Mouse (Mus musculus) lung, postnatal 0 days (tissue): Measurements from ENCODE around the gene Mfsd12. TPM values are rescaled to one million over a fixed set of nuclear protein-coding genes. Genes with fewer than 3 reads are reported as not detected.
A peak's percentile ranks its signal among the peaks of the same experiment; 100 is the strongest.

Experiments
- ATAC-seq: fragments of 200-750 bp; cut with Nextera tagmentation; 2 replicates; pipeline ENCODE4 v1.8.0; 2017; ENCODE audit warnings: moderate library complexity
- DNase-seq: peaks from one replicate; pipeline ENCODE4 v3.0.0-alpha.2; 2016; ENCODE audit warnings: low spot score
- H3K27ac ChIP-seq: fragments of 300-500 bp; sonication (generic); 2 replicates; pipeline ENCODE4 v1.5.1; 2014; ENCODE audit warnings: antibody characterized with exemption, mild to moderate bottlenecking, low read length, mixed read lengths
- H3K27me3 ChIP-seq: fragments of 300-500 bp; sonication (generic); replicated peaks from 2 replicates; pipeline ENCODE4 v1.6.1; 2014; ENCODE audit warnings: low read length, mixed read lengths; ENCODE audit not compliant: insufficient read depth
- H3K36me3 ChIP-seq: fragments of 300-500 bp; sonication (generic); 2 replicates; pipeline ENCODE4 v1.6.1; 2014; ENCODE audit warnings: low read length, mixed read lengths; ENCODE audit not compliant: insufficient read depth
- H3K4me1 ChIP-seq: fragments of 300-500 bp; sonication (generic); 2 replicates; pipeline ENCODE4 v1.6.1; 2014; ENCODE audit warnings: antibody characterized with exemption, low read depth, low read length, mixed read lengths; ENCODE audit not compliant: insufficient read depth
- H3K4me2 ChIP-seq: fragments of 300-500 bp; sonication (generic); replicated peaks from 2 replicates; pipeline ENCODE4 v1.6.1; 2014; ENCODE audit warnings: low read depth, mild to moderate bottlenecking, low read length, moderate library complexity, mixed read lengths
- H3K4me3 ChIP-seq: fragments of 300-500 bp; sonication (generic); 2 replicates; pipeline ENCODE4 v1.5.1; 2014; ENCODE audit warnings: low read depth, low read length
- H3K9ac ChIP-seq: fragments of 300-500 bp; sonication (generic); replicated peaks from 2 replicates; pipeline ENCODE4 v1.6.1; 2014; ENCODE audit warnings: low read depth, mild to moderate bottlenecking
- H3K9me3 ChIP-seq: fragments of 300-500 bp; sonication (generic); 2 replicates; pipeline ENCODE4 v1.6.1; 2016; ENCODE audit warnings: low read length, mixed read lengths
- CTCF ChIP-seq: IDR thresholded peaks from 2 replicates; pipeline ENCODE4 v1.5.1; 2016; ENCODE audit warnings: antibody characterized with exemption, mild to moderate bottlenecking
- EP300 ChIP-seq: IDR thresholded peaks from 2 replicates; pipeline ENCODE4 v1.6.1; 2016; ENCODE audit warnings: antibody characterized with exemption, mild to moderate bottlenecking, control low read depth
- WGBS: fragments of 180-500 bp; shearing (Covaris S2); extraction: QIAGEN DNeasy Blood & Tissue Kit; methylation state at CpG from one replicate; pipeline ENCODE4 v1.1.7; 2014; 5-methylcytosine and 5-hydroxymethylcytosine counted together
- polyA plus RNA-seq: library from polyadenylated mRNA; unstranded; fragments of >200 nt; fragmentation: Nextera tagmentation; extraction: Ambion mirVana; gene quantifications from 2 replicates; pipeline ENCODE4 v1.2.1, GENCODE M21; 2015

Mfsd12 gene
- polyA plus RNA-seq, 1 experiment from 2014 or later: 14.0 TPM

GRCm38 (mm10) chr10:81379809-81380378 is 22.6 kb downstream of the Mfsd12 start:
- Histone ChIP-seq H3K4me3 (no peak overlapping the region), H3K27ac (no peak overlapping the region), H3K9me3 (no peaks in the 10 kb centered on the region), H3K36me3 (no peaks in the 10 kb centered on the region), H3K9ac (no peak overlapping the region), H3K27me3 (no peaks in the 10 kb centered on the region), H3K4me2 (no peak overlapping the region), H3K4me1 (peaks cover 17% of the 10 kb centered on the region; the same call in 1 of the 2 replicates)
- no peak for TF ChIP-seq CTCF
- TF ChIP-seq EP300: no peak
- no peak for ATAC-seq
- WGBS: 86% methylated on average over 6 of the region's 6 CpGs
- no peak for DNase-seq

DNA sequence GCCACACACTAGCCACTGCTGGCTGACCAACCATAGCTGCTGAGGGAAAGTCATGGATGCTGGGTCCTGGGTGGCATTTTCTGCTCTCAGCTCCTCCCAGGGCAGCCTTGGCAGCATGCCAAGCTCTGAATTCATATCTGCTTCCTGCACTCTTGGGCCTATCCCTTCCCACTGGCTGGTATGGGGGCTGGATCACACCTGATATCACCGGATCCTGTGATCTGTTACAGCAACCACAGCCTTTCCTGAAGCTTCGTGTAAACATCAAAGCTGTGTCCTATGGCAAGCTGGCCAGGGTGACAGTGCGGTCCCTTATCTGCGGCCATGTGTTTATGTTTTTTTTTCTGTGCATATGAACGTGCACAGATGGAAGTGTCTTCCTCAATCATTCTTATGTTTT is 24.7 kb downstream of the Mfsd12 start:
- H3K9me3 ChIP-seq: no peaks in the 10 kb centered on the region
- H3K4me3 ChIP-seq: no peak overlapping the region
- peak; percentile 2 for ATAC-seq
- H3K9ac ChIP-seq: no peak overlapping the region
- DNase-seq: peak; percentile 63
- H3K27ac ChIP-seq: 0 out of 2 replicates have a peak overlapping the region, but pooled peaks have one; percentile 14
- WGBS: 32% methylated on average over 5 of the region's 5 CpGs
- no peaks in the 10 kb centered on the region for H3K27me3 ChIP-seq
- no peak overlapping the region for H3K4me2 ChIP-seq
- no peaks in the 10 kb centered on the region; the same call in none of the 2 replicates for H3K36me3 ChIP-seq
- TF ChIP-seq CTCF (no peak), EP300 (peak; percentile 95)
- peaks cover 15% of the 10 kb centered on the region; the same call in 1 of the 2 replicates for H3K4me1 ChIP-seq

DNA sequence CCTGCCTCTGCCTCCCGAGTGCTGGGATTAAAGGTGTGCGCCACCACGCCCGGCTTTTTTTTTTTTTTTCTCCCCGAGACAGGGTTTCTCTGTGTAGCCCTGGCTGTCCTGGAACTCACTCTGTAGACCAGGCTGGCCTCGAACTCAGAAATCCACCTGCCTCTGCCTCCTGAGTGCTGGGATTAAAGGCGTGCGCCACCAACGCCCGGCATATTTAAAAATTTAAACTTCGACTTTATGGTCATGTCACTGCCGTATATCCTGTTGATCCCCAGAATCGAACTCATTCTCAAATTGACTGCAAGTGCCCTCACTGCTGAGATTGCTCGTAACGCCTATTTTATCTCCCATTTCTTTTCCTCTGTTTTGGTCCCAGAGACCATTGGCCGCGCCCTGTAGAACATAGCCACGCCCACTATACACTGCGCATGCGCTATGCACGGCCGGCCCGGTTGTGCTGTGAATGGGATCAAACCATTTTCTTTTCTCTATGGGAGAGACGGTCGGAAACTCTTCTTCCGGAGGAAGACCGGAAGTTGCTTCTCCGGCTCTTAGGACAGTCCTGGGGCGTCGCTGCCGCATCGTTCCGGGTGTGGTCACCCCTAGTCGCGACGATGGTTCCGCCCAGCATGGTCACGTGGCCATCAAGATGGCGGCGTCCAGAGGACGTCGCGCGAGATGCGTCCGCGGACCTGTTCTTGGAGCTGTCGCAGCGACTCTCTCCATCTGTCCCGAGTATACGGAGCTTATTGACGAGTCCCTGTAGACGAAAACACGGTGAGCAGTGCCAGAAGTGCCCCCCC is 26.7 kb downstream of the Mfsd12 start, which contains the start of the genes Dohh and Gm48551:
Dohh (plus strand) TSS at position 627 of the 803 bp plus-strand sequence.
Gm48551 (plus strand) TSS at position 665 of the 803 bp plus-strand sequence.
- TF ChIP-seq EP300: peak; percentile 86
- peak; percentile 18; the same call in 1 of the 2 replicates for TF ChIP-seq CTCF
- Histone ChIP-seq H3K27ac (peak within 1 kb of the TSS; percentile 89), H3K4me3 (peak within 1 kb of the TSS; percentile 77), H3K36me3 (no peaks in the 10 kb centered on the region; the same call in none of the 2 replicates), H3K4me1 (peaks cover 8% of the 10 kb centered on the region; the same call in 1 of the 2 replicates), H3K27me3 (no peaks in the 10 kb centered on the region), H3K9me3 (no peaks in the 10 kb centered on the region), H3K9ac (peak within 1 kb of the TSS; percentile 88), H3K4me2 (peak within 1 kb of the TSS; percentile 89)
- peak; percentile 95 for ATAC-seq
- peak; percentile 99 for DNase-seq
- 4% methylated on average over 50 of the region's 54 CpGs for WGBS

- WGBS: under 1% methylated on average over 17 of the region's 19 CpGs
- peak overlapping the region; percentile 88 for H3K9ac ChIP-seq
- peak overlapping the region; percentile 89 for H3K27ac ChIP-seq
- peak overlapping the region; percentile 89 for H3K4me2 ChIP-seq
- no peaks in the 10 kb centered on the region; the same call in none of the 2 replicates for H3K36me3 ChIP-seq
- no peaks in the 10 kb centered on the region for H3K9me3 ChIP-seq
- TF ChIP-seq EP300: no peak; the same call in 1 of the 2 replicates
- no peak for TF ChIP-seq CTCF
- H3K4me1 ChIP-seq: peaks cover 11% of the 10 kb centered on the region; the same call in 1 of the 2 replicates
- peak overlapping the region; percentile 77 for H3K4me3 ChIP-seq
- DNase-seq (peak; percentile 69), ATAC-seq (peak; percentile 22)
- no peaks in the 10 kb centered on the region for H3K27me3 ChIP-seq
These were observed 27.3 kb downstream of the Mfsd12 start for GRCm38 (mm10) chr10:81384605-81384982.

DNA sequence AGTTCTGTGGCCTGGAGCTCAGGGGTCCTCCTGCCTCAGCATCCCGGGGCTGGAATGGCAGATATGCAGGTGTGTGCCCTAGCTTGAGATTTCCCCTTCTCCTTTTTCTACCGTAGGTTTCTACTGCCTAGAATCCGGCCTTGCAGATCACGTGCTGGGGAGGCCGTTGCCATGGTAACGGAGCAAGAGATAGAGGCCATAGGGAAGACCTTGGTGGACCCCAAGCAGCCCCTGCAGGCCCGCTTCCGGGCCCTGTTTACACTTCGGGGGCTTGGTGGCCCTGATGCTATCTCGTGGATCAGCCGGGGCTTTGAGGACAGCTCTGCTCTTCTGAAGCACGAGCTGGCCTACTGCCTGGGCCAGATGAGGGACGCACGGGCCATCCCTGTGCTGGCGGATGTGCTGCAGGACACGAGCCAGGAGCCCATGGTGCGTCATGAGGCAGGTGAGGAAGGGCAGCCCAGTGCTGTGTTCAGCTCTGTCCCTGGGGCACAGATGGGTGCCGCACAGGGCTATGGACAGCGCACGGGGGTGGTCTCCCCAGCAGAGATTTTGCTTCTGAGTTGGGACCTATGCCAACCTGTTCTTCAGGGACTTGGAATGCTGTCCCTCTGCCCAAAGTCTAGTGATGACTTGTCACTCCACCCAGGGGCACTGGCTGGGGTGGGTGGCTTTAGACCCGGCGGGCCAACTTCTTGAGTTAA is 28.5 kb downstream of the Mfsd12 start:
- Histone ChIP-seq H3K4me3 (no peak overlapping the region), H3K4me2 (no peak overlapping the region), H3K36me3 (no peaks in the 10 kb centered on the region; the same call in none of the 2 replicates), H3K4me1 (peaks cover 11% of the 10 kb centered on the region; the same call in 1 of the 2 replicates), H3K9ac (no peak overlapping the region), H3K27me3 (no peaks in the 10 kb centered on the region), H3K9me3 (no peaks in the 10 kb centered on the region), H3K27ac (no peak overlapping the region)
- DNase-seq (no peak), ATAC-seq (no peak)
- 63% methylated on average over 22 of the region's 22 CpGs for WGBS
- no peak for TF ChIP-seq EP300
- TF ChIP-seq CTCF: no peak
